Mouse (Mus musculus) large intestine, adult 2 months (tissue): ENCODE data around the gene Pah. TPM values are rescaled to one million over a fixed set of nuclear protein-coding genes. Genes with fewer than 3 reads are reported as not detected.

Source experiments
- DNase-seq: peaks from one replicate; pipeline ENCODE4 v3.0.0-alpha.2; 2012; ENCODE audit warnings: low read depth, low spot score
- WGBS: fragments of 180-500 bp; shearing (Covaris S2); methylation state at CpG from one replicate; pipeline ENCODE4 v1.1.7; 2018; 5-methylcytosine and 5-hydroxymethylcytosine counted together
- polyA plus RNA-seq: library from polyadenylated mRNA; depleted of rRNA; stranded (reverse); fragments of >200 nt; gene quantifications from 2 replicates; pipeline ENCODE4 v1.2.3, GENCODE M21; 2012

Pah gene
- polyA plus RNA-seq, 1 experiment, result not detected

DNA sequence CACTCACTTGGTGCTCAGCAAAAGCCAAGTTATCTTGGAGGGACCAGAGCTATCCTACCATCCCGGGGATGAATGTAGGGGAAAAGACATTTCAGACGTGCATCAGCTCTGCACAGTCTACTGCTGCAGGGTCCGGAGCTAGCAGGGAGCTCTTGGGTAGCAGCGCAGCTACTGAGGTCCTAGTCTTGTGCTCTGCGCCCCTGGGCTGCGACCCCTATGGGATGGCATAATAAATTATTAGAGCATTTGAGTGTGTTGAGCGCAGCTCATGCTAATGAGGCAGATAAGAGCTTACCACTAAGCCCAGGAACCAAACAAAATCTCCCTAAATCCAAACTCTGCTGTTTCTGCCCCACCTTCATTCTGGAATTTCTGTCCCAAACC lies 19.9 kb upstream of the Pah start:
- 20% methylated on average over 7 of the region's 7 CpGs for WGBS
- no peak for DNase-seq

DNA sequence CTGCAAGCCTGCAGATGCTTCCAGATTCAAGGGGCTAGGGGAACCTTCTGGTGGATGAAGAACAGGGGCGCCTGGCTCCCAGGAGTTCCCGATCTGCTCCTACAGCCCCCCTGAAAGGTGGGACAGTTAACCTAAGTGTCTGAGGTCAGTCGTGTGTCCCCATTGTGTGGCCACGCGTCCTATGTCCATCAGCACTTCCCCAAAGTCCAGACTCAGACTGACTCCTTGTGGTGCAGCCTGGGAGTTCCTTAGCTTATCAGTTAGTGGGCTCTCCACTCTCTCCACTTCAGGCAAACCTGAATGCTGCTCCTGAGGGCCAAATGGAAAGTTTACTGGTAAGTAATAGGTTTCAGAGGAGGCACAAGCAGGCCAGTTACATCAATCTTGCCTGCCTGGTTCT lies 19.3 kb upstream of the Pah start:
- no peak for DNase-seq
- WGBS, result 26% methylated on average over 5 of the region's 5 CpGs

DNA sequence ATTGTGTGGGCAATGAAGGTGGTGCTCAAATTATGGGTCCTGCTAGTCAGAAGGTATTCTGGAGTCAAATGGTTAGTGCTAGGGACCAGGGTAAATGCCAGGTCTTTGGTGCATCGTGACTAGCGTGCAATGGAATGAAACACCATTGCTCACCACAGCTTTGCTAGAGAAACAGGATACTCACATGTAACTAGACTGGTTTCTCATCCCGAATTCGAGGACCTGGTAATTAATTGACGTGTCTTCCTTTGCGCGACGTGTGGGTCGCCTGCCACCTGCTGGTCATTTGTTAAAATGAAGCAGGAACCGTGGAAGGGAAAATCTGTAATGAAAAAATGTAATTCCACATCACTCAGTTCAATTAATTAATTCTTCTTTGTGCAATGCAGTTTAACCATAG lies 17.6 kb upstream of the Pah start:
- no peak for DNase-seq

DNA sequence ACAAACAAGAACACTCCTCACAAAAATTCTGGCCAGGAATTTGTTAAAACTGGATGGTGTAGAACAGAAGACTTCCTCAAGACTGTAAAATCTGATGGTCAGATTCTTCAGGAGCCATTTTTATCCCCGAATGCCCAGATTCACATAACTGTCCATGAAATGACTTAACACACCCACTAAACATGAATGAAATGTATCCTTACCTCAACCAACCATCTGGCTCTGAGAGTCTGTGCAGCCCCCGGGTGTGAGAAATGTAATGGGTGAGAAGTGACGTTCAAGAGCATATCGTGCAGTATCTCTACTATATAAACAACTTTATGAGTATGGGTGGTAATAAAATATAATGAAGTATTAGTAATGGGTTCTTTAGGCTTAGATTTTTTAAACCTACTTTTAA lies 13.0 kb upstream of the Pah start:
- no peak for DNase-seq
- 46% methylated on average over 4 of the region's 4 CpGs for WGBS

More for the DNA sequence above, 17.6 kb upstream of the Pah start:
- WGBS, result 4% methylated on average over 10 of the region's 10 CpGs

DNA sequence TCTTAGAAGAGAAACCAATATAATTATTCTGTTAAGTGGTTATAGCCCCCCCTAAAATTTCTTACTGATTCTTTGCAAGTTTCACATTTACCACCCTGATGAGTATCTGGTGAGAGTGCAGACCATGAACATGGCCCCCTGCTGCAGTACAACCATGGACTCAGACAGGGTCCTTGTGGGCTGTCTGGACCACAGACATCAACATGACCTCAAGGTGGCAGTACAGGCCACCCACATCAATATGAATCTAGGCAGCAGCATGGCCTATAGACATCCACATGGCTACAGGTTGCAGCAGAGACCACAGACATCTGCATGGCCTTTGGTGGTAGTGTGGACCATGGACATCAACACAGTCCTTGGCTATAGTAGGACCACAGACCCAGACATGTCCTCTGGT lies 8.5 kb upstream of the Pah start:
- DNase-seq, result no peak

DNA sequence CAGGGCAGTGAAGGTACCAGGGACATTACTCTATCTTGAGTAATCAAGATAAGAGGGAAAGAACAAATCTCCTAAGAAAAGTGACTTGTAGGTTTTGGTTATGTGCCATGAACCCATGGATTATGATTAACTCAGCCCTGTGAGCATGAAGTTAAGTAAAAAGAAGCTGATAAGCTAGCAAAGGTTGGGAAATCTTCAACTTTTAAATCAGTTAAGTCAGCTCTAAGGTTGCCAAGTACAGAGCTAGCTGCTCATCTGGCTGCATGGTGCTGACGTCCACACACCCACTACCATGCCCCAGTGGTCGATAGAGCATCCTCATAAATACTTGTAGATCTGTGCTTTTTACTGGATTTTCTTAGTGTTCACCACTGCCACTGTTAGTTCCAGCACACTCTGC lies 3.0 kb upstream of the Pah start:
- DNase-seq, result no peak
- WGBS, result 40% methylated on average over 2 of the region's 2 CpGs

DNA sequence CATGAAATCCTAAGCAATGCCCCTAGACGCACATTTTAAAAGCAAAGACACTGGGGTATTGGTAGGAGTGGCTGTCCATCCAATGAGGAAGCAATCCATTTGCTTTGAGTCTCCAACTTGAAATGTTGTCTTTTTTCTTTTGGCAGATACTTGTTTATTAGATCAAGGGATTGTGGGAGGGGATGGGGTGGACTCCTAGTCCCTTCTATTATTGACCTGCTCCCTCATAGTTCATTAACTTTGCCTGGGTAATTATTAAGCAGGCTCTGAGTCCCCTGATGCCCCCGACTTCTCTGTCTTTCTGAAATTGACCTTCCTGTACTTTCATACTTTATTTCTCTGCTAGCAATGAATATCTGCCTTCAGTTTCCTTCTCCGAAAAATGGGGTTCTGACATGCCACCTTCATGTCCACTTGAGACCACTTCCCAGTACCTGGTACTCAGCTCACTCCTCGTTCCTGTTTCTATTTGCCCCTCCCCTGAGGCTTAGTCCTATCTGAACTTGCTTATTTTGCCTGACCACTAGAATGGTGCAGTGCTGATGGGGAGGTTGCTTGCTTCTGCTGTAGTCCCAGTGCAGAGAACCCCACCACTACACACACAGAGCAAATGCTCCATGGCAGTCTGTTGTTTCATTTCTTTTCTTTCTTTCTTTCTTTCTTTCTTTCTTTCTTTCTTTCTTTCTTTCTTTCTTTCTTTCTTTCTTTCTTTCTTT lies 1.0 kb upstream of the Pah start:
- DNase-seq, result no peak
- WGBS, result 45% methylated on average over 4 of the region's 4 CpGs

DNA sequence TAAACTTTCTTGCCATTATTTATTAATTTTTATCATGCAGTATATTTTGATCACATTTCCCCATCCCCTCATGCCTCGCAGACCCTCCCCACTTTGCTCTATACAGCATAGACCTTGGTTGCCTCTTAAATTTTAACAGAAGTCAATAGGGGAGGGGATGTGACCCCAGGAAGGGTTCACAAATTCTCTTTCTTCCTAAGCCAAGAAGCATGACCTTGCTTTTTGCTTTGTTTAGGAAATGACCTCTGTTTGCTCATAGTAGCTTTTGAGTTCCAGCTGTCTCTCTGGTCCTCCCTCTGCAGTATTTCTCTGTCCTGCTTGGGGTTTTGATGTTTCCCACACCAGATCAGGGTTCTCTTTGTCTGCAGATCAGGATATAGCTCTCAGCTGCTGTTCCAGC lies 12.6 kb downstream of the Pah start:
- 62% methylated on average over 1 of the region's 1 CpGs for WGBS
- DNase-seq, result no peak

DNA sequence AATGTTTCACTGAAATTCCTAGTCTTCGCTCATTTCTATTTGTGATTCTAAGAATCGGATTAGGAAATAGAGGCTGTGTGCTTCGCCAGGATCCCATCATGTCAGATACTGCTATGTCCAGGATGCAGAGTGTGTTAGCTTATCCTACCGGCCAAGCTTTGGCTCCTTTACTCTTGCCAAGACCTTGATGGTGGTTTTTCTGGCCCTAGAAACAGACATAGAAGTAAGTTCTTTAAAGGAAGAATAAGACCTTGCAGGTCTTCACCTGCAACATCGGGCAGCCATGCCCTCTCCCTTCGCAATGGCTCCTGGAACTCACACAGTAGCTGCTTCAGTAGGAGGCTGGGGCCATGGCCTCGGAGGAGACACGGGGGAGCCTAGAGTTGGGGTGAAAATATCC lies 24.2 kb downstream of the Pah start:
- 68% methylated on average over 8 of the region's 8 CpGs for WGBS
- no peak for DNase-seq

DNA sequence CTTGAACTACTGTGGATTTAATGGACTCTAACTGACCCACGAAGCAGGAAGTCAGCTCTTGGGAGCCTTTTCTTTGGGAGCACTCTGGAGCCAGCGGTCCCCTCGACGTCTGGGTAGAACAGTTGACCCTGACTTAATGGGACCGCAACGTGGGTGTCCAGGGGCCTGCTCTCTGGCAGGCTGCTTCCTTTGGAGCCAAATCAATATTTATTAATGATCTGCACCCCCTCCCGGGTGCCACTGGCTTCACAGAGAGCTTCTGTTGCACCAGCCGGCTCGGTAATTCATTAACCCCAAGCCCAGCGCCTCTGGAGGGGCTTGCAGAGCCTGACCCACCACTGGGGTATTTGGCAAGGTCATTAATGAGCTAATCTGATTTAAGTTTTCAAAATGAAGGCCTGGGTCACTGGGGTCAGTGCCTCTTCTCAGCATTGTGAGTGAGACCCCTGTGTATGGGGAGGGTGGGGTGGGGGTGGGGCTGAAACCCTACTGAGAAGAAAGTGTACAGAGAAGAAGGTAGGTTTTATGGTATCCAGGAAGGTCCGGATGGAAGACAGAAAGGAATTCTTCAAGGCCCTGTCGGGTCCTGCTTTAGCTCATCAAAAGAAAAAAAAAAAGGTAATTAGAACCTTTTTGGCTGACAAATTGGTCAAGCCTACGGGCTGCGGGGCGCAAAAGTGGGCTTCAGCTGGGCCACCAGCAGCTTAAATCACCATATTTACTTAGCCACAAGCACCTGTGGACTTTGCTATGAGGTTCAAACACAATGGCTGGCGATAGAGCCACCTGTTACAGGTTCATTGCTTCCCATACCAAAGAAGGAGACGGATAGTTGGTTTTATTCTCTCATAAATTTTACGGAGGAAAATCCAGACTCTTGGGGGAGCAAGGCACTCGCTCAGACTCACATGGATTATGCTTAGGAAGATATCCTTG lies 25.0 kb downstream of the Pah start:
- WGBS, result 30% methylated on average over 19 of the region's 19 CpGs
- DNase-seq, result no peak

DNA sequence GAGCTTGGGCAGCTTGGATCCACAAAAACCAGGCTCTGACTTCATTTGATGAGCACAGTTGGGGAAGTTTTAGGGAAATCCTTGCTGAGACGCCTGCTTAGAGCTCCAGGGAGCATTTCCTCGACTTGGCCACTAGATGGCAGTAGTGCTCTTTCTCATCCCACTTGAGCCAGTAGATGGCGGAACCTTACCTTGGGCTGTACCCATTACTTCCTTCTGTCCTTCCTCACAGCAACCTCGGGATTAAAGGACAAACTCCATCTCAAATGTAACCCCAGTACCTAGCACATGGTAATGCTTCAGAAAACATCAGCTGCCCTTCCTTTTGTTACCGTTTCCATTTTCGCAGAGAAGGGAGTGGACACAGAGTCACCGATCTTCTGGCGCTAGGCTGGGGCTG lies 31.1 kb downstream of the Pah start:
- peak; percentile 19 for DNase-seq
- 35% methylated on average over 8 of the region's 8 CpGs for WGBS

DNA sequence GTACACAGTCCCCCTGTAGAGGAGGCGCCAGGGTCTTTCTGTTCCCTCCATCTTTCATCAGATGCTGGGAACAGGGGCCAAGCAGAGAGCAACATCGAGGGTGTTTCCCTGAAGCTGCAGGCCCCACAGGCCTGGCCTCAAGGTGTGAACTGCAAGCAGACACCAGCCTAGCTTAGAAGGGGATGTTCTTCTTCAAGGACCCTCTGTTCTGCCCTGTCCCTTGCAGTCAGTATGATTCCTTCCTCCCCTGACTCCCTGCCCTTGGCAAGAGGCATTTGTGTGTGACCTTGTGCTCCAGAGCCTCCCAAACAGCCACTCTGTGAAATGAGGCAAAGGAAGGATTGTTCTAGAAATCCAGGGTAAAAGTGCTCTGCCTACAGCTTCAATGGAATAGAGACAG lies 34.8 kb downstream of the Pah start:
- no peak for DNase-seq
- 60% methylated on average over 2 of the region's 2 CpGs for WGBS

DNA sequence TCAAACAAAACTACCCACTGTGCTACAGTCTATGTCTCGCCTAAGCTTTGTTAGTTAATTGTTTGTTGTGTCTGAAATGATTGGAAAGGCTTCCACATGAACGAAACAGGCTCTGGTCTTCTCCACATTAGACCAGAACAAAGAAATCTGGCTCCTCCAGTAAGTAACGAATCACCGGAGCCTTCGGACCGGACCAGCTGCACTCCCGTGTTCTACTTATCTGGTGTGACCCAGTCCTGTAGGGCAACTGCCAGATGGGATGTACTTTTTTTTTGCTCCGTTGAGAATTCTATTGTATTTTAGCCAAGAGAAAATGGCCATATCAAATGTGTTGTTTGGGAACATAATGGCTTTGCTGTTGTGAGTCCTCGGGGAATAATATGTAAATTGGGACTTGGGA lies 42.2 kb downstream of the Pah start:
- WGBS, result 78% methylated on average over 9 of the region's 9 CpGs
- DNase-seq, result no peak

DNA sequence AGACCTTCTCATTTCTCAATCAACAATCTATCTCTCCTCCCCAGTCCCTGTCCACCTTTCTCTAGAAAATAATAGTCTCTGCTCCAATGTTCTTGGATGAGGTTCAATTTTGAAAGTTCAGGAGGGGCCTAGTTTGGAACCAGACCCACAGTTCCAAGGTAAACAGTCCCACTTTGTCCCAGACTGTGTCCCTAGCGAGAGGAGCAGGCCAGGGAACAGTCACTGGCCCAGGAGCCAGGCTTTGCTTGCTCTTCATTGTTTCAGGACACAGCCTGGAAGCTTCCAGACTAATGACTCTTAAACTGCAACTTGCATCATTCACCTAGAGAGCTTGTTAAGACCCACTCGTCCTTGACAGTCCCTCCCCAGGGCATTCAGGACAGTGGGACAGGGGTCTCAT lies 44.1 kb downstream of the Pah start:
- DNase-seq, result no peak
- 37% methylated on average over 2 of the region's 2 CpGs for WGBS

DNA sequence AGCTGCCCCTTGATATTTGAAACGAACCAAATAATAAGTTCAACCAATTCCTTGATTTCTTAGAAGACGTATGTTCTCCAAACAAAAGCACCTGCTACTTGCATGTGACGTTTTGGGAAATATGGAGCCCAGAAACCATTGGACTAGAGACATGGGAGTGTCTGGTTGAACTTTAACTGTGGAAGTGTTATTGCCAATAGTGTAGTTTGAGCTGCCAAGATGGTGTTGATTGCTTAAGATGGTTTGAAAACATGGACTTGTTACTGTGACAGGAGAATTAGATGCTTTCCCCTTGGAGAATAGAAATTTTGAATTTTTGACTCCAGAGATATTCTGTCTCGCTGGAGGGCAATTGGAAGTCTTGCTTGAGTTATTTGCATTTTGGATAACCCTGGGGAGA lies 50.9 kb downstream of the Pah start:
- no peak for DNase-seq
- 55% methylated on average over 4 of the region's 4 CpGs for WGBS

DNA sequence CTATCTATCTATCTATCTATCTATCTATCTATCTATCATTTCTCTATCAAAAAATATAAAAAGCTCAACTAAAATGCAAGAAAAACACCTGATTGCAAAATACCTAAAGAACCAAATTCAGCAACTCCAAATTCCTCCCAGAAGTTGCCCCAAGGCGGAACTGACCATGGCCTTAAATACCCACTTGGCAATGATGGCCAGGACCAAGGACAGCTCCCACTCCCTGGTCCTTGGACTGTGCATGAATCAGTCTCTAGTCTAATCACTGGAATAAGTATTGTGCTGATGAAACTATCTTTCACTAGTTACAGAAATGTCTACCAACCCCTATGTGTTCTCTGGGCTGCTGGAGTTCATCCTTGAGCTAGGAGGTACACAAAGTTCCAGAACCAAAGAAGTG lies 65.1 kb downstream of the Pah start:
- 85% methylated on average over 1 of the region's 1 CpGs for WGBS
- DNase-seq, result no peak

DNA sequence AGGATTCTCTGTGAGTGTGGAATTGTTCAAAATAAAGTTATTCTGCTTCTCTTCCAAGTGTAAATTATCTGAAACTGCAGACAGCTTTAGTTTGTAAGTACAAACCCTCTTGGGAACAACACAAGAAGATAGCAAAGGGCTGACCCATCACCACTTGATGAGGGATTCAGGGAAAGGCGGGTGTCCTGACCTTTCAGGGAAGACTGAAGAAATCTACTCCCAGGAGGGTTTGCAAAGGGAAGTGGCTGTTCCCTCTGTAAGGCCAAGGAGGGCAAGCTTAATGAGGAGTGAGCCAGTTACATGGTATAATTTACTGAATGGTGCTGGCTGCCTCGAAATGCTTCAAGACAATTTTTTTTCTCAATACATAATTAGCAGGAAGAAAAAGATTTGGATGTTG lies 72.3 kb downstream of the Pah start:
- WGBS, result 40% methylated on average over 2 of the region's 2 CpGs
- DNase-seq, result no peak

DNA sequence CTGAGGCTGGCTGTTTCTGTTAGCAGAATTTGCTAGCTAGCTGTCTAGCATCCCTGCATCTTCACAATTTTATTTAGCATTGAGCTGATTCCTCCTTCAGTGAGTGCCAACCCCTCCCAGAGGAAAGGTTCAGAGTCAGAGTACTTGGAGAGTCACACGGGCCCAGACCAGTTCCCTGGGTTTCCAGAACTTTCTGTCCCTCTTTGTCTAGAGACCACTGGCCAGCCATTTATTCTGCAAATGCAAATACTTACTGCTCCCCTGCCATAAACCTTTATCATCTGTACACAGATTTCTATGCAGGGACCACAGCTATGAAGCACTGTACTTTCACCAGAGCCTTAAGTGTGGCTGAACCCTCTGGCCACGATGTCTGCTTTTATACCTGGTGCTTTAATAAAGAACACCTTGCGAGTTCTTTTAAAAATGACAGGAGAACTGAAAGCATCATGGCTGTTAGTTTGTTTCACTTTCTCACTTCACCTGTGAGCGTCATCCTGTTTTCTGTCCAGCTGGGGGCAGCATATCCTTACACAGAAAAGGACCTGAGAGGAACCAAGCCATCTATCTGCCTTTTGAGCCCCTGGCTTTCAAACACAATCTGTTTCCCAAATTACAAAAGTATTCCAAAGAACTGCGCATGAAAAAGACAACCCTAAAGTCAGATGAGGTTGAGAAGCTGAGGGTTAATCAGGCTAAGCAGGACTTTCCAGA lies 74.9 kb downstream of the Pah start:
- no peak for DNase-seq
- 20% methylated on average over 5 of the region's 5 CpGs for WGBS

DNA sequence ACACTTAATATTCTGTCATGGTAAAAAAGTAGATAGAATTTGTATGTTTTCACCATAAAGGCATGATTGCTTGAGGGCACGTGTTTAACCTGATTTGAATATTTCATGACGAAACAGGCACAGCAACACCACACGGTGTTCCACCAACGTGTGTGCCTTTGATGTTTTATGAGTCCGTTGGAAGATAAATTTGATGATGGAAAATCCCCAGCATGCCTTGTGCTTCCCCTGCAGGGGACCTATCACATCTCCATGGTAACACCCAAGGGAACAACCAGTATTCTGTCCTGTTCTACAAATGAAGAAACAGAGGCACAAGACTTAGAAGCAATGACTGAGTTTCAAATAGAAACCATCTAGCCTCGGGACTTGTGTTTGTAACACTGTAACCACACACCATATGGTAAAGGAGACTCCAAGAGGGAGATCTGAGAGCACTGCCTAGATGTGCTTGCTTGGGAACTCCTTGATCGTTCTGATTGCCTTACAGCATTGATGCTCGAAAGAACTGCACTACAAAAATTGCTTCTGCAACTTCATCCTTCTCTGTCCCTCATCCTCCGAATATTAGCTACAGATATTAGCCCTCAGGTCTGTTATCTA lies 75.6 kb downstream of the Pah start:
- 51% methylated on average over 9 of the region's 9 CpGs for WGBS

DNA sequence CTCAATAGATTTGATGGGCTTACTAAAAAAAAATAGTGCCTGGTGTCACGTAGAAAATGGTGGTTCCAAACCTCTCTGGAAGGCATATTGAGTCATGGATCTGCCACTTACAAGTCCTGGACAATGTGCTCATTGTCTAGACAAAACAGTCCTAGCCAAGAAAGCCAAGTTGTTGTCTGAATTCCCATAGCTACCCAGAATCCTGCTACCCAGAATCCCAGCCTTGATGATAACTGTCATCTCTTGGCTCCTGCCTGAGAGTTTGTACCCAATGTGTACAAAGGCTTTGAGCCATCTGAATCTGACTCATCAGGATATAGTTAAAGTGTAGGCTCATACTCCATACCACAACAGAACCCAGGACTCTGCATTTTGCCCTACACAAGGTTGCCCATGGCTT lies 80.6 kb downstream of the Pah start:
- WGBS, result 45% methylated on average over 1 of the region's 1 CpGs
- DNase-seq, result no peak

More for the DNA sequence above, 75.6 kb downstream of the Pah start:
- no peak for DNase-seq
